Mouse (Mus musculus) lung, embryonic 15.5 days (tissue): ENCODE data around the gene Ttc39b. TPM values are rescaled to one million over a fixed set of nuclear protein-coding genes. Genes with fewer than 3 reads are reported as not detected.

ENCODE experiments used
- ATAC-seq: fragments of 200-750 bp; cut with Nextera tagmentation; 2 replicates; pipeline ENCODE4 v1.8.0; 2017; ENCODE audit warnings: moderate number of reproducible peaks, borderline replicate concordance; ENCODE audit not compliant: low FRiP score, low TSS enrichment; ENCODE audit errors: extremely low read depth
- H3K27ac ChIP-seq: fragments of 300-500 bp; sonication (generic); 2 replicates; pipeline ENCODE4 v1.5.1; 2015; ENCODE audit warnings: moderate library complexity, mild to moderate bottlenecking, inconsistent platforms
- H3K27me3 ChIP-seq: fragments of 300-500 bp; sonication (generic); 2 replicates; pipeline ENCODE4 v1.6.1; 2015; ENCODE audit warnings: inconsistent platforms
- H3K36me3 ChIP-seq: fragments of 300-500 bp; sonication (generic); 2 replicates; pipeline ENCODE4 v1.6.1; 2015; ENCODE audit warnings: inconsistent platforms
- H3K4me1 ChIP-seq: fragments of 300-500 bp; sonication (generic); 2 replicates; pipeline ENCODE4 v1.6.1; 2015; ENCODE audit warnings: inconsistent platforms
- H3K4me2 ChIP-seq: fragments of 300-500 bp; sonication (generic); 2 replicates; pipeline ENCODE4 v1.6.1; 2015; ENCODE audit warnings: inconsistent platforms, mild to moderate bottlenecking, moderate library complexity
- H3K4me3 ChIP-seq: fragments of 300-500 bp; sonication (generic); 2 replicates; pipeline ENCODE4 v1.5.1; 2015; ENCODE audit warnings: mild to moderate bottlenecking, inconsistent platforms
- H3K9ac ChIP-seq: fragments of 300-500 bp; sonication (generic); 2 replicates; pipeline ENCODE4 v1.6.1; 2015; ENCODE audit warnings: inconsistent platforms
- H3K9me3 ChIP-seq: fragments of 300-500 bp; sonication (generic); 2 replicates; pipeline ENCODE4 v1.6.1; 2016; ENCODE audit warnings: inconsistent platforms
- WGBS: fragments of 180-500 bp; shearing (Covaris S2); methylation state at CpG from one replicate; pipeline ENCODE4 v1.1.7; 2015; 5-methylcytosine and 5-hydroxymethylcytosine counted together
- polyA plus RNA-seq: library from polyadenylated mRNA; unstranded; fragments of >200 nt; fragmentation: Nextera tagmentation; extraction: Ambion mirVana; gene quantifications from 2 replicates; pipeline ENCODE4 v1.2.1, GENCODE M21; 2015

Ttc39b gene
- polyA plus RNA-seq, result 3.3 and 3.9 TPM in 2 replicates

GRCm38 (mm10) chr4:83323910-83324684, at the start of gene Ttc39b:
TSS of gene Ttc39b (minus strand) at chr4:83324255.
- H3K4me2 ChIP-seq, result peak within 1 kb of the TSS; percentile 92
- peak; percentile 99 for ATAC-seq
- H3K27ac ChIP-seq, result peak within 1 kb of the TSS; percentile 61
- 0 out of 2 replicates have a peak, but pooled peaks cover 6% of the 10 kb centered on the region for H3K27me3 ChIP-seq
- no peaks in the 10 kb centered on the region for H3K36me3 ChIP-seq
- H3K4me3 ChIP-seq, result peak within 1 kb of the TSS; percentile 67
- under 1% methylated on average over 56 of the region's 59 CpGs for WGBS
- peak within 1 kb of the TSS; percentile 51 for H3K9ac ChIP-seq
- H3K4me1 ChIP-seq, result peaks cover 17% of the 10 kb centered on the region
- H3K9me3 ChIP-seq, result no peaks in the 10 kb centered on the region

- no peaks in the 10 kb centered on the region for H3K36me3 ChIP-seq
- H3K4me2 ChIP-seq, result no peak overlapping the region
- no peaks in the 10 kb centered on the region for H3K4me1 ChIP-seq
- H3K9me3 ChIP-seq, result no peaks in the 10 kb centered on the region
- 59% methylated on average over 4 of the region's 4 CpGs for WGBS
- H3K4me3 ChIP-seq, result no peak overlapping the region
- H3K27ac ChIP-seq, result no peak overlapping the region
- H3K27me3 ChIP-seq, result no peaks in the 10 kb centered on the region
- no peak for ATAC-seq
- no peak overlapping the region for H3K9ac ChIP-seq
Observed at GRCm38 (mm10) chr4:83373381-83373780, 49.3 kb upstream of the Ttc39b start.

GRCm38 (mm10) chr4:83357738-83358137, 33.7 kb upstream of the Ttc39b start:
- H3K36me3 ChIP-seq, result no peaks in the 10 kb centered on the region
- ATAC-seq, result no peak
- H3K4me2 ChIP-seq, result no peak overlapping the region
- no peaks in the 10 kb centered on the region for H3K9me3 ChIP-seq
- H3K9ac ChIP-seq, result no peak overlapping the region
- H3K4me1 ChIP-seq, result no peaks in the 10 kb centered on the region
- H3K4me3 ChIP-seq, result no peak overlapping the region
- no peaks in the 10 kb centered on the region for H3K27me3 ChIP-seq
- WGBS, result 46% methylated on average over 1 of the region's 1 CpGs
- no peak overlapping the region for H3K27ac ChIP-seq

DNA sequence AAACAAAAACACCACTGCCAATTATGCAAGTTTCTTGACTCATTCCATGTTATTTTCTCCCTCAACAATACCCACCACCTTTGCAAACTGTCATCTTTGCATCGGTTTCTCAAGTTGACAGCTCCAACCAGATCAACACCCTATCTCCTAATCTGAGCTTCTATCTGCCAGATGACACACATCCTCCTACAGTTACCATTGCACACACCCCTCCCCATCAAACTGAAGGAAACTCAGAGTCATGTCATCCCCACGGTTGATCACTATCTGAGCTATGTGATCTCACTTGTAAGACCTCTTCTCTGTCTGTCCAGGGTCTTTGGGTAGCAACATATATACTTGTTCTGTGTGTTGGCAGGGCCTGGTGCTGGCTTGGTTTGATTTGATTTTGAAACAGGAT, 30.7 kb upstream of the Ttc39b start:
- H3K4me2 ChIP-seq, result no peak overlapping the region
- H3K9me3 ChIP-seq, result no peaks in the 10 kb centered on the region
- H3K36me3 ChIP-seq, result no peaks in the 10 kb centered on the region
- H3K4me1 ChIP-seq, result no peaks in the 10 kb centered on the region
- WGBS, result 70% methylated on average over 2 of the region's 2 CpGs
- no peak overlapping the region for H3K4me3 ChIP-seq
- no peak overlapping the region for H3K9ac ChIP-seq
- no peaks in the 10 kb centered on the region for H3K27me3 ChIP-seq
- H3K27ac ChIP-seq, result no peak overlapping the region
- ATAC-seq, result no peak

DNA sequence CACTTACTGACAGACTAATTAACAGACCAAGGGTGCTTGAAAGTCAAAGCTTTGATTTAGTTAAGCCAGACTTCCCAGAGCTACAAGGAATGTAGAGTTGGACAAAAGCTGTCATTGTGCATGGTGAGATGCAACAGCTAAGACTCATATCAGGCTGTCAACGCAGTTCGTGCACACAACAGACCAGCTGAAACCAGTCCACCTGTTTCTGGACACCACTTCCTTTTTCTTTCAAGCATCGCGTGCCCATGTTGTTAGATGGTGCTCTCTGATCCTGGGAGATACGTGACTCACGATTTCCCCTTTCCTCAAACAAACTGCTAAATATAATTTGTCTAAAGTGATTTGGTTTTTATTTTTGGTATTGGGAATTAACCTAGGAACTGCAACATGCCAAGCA, 29.9 kb upstream of the Ttc39b start:
- Histone ChIP-seq H3K27me3 (no peaks in the 10 kb centered on the region), H3K4me1 (no peaks in the 10 kb centered on the region), H3K36me3 (no peaks in the 10 kb centered on the region), H3K9me3 (no peaks in the 10 kb centered on the region), H3K4me3 (no peak overlapping the region), H3K4me2 (no peak overlapping the region), H3K9ac (no peak overlapping the region), H3K27ac (no peak overlapping the region)
- WGBS, result 67% methylated on average over 6 of the region's 6 CpGs
- ATAC-seq, result no peak

GRCm38 (mm10) chr4:83353276-83353675, 29.2 kb upstream of the Ttc39b start:
- no peak overlapping the region for H3K9ac ChIP-seq
- no peak overlapping the region for H3K4me3 ChIP-seq
- ATAC-seq, result no peak
- no peaks in the 10 kb centered on the region for H3K4me1 ChIP-seq
- H3K4me2 ChIP-seq, result no peak overlapping the region
- WGBS, result 95% methylated on average over 12 of the region's 12 CpGs
- no peak overlapping the region for H3K27ac ChIP-seq
- no peaks in the 10 kb centered on the region for H3K9me3 ChIP-seq
- no peaks in the 10 kb centered on the region for H3K27me3 ChIP-seq
- no peaks in the 10 kb centered on the region for H3K36me3 ChIP-seq

DNA sequence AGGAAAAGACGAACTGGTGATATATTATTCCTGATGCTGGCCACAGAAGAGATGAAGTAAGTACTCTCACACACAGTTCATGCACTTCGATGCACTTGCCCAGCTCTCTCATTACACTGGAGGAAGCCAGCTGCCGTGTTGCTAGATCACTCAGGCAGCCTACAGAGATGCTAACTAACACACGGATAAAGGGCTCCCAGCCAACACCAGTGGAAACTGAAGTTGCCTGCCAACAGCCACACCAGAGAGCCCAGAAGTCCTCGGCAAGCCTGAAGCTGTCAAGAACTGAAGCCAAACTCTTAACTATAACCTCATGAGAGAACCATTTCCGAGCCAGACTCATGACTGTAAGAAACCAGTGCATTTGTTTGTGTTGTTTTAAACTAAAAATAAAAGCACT, 26.7 kb upstream of the Ttc39b start:
- Histone ChIP-seq H3K27me3 (no peaks in the 10 kb centered on the region), H3K9ac (no peak overlapping the region), H3K27ac (no peak overlapping the region), H3K4me1 (no peaks in the 10 kb centered on the region), H3K4me2 (no peak overlapping the region), H3K4me3 (no peak overlapping the region), H3K36me3 (no peaks in the 10 kb centered on the region), H3K9me3 (no peaks in the 10 kb centered on the region)
- WGBS, result 38% methylated on average over 6 of the region's 6 CpGs
- peak; percentile 78; the same call in 1 of the 2 replicates for ATAC-seq

GRCm38 (mm10) chr4:83348970-83349369, 24.9 kb upstream of the Ttc39b start:
- Histone ChIP-seq H3K27me3 (no peaks in the 10 kb centered on the region), H3K9ac (no peak overlapping the region), H3K9me3 (no peaks in the 10 kb centered on the region), H3K36me3 (no peaks in the 10 kb centered on the region), H3K4me2 (no peak overlapping the region), H3K4me1 (no peaks in the 10 kb centered on the region), H3K4me3 (no peak overlapping the region), H3K27ac (no peak overlapping the region)
- WGBS, result 94% methylated on average over 1 of the region's 1 CpGs
- ATAC-seq, result no peak

GRCm38 (mm10) chr4:83343895-83344294, 19.8 kb upstream of the Ttc39b start:
- Histone ChIP-seq H3K36me3 (no peaks in the 10 kb centered on the region), H3K9me3 (no peaks in the 10 kb centered on the region), H3K27ac (no peak overlapping the region), H3K27me3 (no peaks in the 10 kb centered on the region), H3K4me2 (no peak overlapping the region), H3K9ac (no peak overlapping the region), H3K4me3 (no peak overlapping the region), H3K4me1 (0 out of 2 replicates have a peak, but pooled peaks cover 15% of the 10 kb centered on the region)
- WGBS, result 47% methylated on average over 2 of the region's 2 CpGs
- no peak for ATAC-seq

GRCm38 (mm10) chr4:83343146-83343823, 19.2 kb upstream of the Ttc39b start:
- Histone ChIP-seq H3K27me3 (no peaks in the 10 kb centered on the region), H3K27ac (no peak overlapping the region), H3K36me3 (no peaks in the 10 kb centered on the region), H3K9ac (no peak overlapping the region), H3K9me3 (no peaks in the 10 kb centered on the region), H3K4me2 (no peak overlapping the region), H3K4me3 (no peak overlapping the region), H3K4me1 (0 out of 2 replicates have a peak, but pooled peaks cover 15% of the 10 kb centered on the region)
- 61% methylated on average over 9 of the region's 9 CpGs for WGBS
- ATAC-seq, result no peak

- H3K27ac ChIP-seq, result no peak overlapping the region
- H3K36me3 ChIP-seq, result no peaks in the 10 kb centered on the region
- H3K4me1 ChIP-seq, result 0 out of 2 replicates have a peak, but pooled peaks cover 15% of the 10 kb centered on the region
- H3K9ac ChIP-seq, result no peak overlapping the region
- no peak overlapping the region for H3K4me2 ChIP-seq
- no peaks in the 10 kb centered on the region for H3K27me3 ChIP-seq
- WGBS, result 31% methylated on average over 14 of the region's 14 CpGs
- no peak overlapping the region for H3K4me3 ChIP-seq
- ATAC-seq, result no peak
- no peaks in the 10 kb centered on the region for H3K9me3 ChIP-seq
Observed at GRCm38 (mm10) chr4:83342268-83342970, 18.4 kb upstream of the Ttc39b start.

GRCm38 (mm10) chr4:83339393-83339792, 15.3 kb upstream of the Ttc39b start:
- Histone ChIP-seq H3K27ac (no peak overlapping the region), H3K27me3 (no peaks in the 10 kb centered on the region), H3K9me3 (no peaks in the 10 kb centered on the region), H3K4me2 (no peak overlapping the region), H3K36me3 (no peaks in the 10 kb centered on the region), H3K9ac (no peak overlapping the region), H3K4me3 (no peak overlapping the region), H3K4me1 (0 out of 2 replicates have a peak, but pooled peaks cover 15% of the 10 kb centered on the region)
- no peak for ATAC-seq
- 69% methylated on average over 1 of the region's 1 CpGs for WGBS
